Mouse (Mus musculus): Measurements from ENCODE around the gene Immp2l. TPM values are rescaled to one million over a fixed set of nuclear protein-coding genes. Genes with fewer than 3 reads are reported as not detected.
"Not testable (repeated sequence)": the region's sequence is repeated elsewhere in the genome, so short reads cannot be mapped to it uniquely, and the experiment has no call there.

The Immp2l gene
- polyA plus RNA-seq, 1 experiment from 2014 or later = 30.5 TPM

DNA sequence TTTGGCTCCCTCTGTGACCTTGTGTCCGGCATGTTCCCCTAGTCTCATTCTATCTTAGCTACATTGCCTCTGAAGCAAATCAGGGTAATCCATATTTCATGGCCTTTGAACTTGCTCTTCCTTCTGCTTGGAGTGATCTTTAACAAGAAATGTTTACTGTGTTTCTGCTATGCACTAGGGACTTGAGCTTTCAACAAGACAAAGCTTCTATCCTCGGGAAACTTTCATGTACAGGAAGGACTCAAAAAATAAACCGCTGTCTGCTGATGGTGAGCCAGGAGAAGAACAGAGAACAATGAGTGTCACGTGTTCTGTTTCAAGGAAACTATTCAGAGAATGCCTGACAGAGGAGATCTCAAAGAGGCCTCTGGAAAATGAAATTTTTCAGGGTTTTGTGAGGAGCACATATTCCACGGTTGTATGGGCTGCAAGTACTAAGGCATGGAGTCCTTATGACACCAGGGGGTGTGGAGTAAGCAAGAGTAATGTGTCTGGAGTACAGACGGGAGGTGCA lies 814.5 kb downstream of the Immp2l start:
- no peaks in the 10 kb centered on the region for H3K27me3 ChIP-seq (replicated peaks; ENCODE audit: control insufficient read depth, insufficient read depth, low read length)
- no peak for TF ChIP-seq CTCF (IDR thresholded peaks at IDR 0.05; ENCODE audit: low read depth)
- ATAC-seq = no peak
- no peak overlapping the region for H3K9ac ChIP-seq (ENCODE audit: low read depth, low read length)
- no peaks in the 10 kb centered on the region for H3K4me1 ChIP-seq (replicated peaks; ENCODE audit: control insufficient read depth, insufficient read depth, low read length)
- WGBS = 65% methylated on average over 6 of the region's 6 CpGs
- H3K9me3 ChIP-seq (ENCODE audit: control insufficient read depth) = no peaks in the 10 kb centered on the region
- H3K4me3 ChIP-seq (ENCODE audit: low read depth, low read length) = no peak overlapping the region
- H3K4me2 ChIP-seq (replicated peaks; ENCODE audit: low read depth) = no peak overlapping the region
- H3K36me3 ChIP-seq (ENCODE audit: control insufficient read depth, insufficient read depth) = no peaks in the 10 kb centered on the region
- no peak overlapping the region for H3K27ac ChIP-seq (ENCODE audit: low read depth, low read length)

DNA sequence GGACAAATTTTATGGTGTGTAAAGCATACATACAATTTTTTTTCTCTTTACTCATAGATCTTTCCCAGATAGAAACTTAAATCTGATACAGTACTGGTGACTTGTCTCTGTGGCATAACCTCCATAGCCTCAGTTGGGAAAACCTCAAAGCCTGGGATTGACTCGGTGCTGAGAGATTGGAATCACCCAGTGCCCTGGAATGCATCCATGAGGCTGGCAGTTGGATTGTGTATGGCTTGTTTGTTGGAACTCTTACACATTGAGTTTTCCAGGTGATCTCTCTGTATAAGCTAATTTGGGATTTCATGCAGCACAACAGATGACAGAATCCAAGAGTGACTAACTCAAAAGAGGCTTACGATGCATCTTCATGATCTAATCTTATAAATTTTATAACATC lies 815.4 kb downstream of the Immp2l start:
- 95% methylated on average over 2 of the region's 2 CpGs for WGBS
- H3K4me2 ChIP-seq (replicated peaks; ENCODE audit: low read depth) = no peak overlapping the region
- H3K9me3 ChIP-seq (ENCODE audit: control insufficient read depth) = no peaks in the 10 kb centered on the region
- no peak overlapping the region for H3K27ac ChIP-seq (ENCODE audit: low read depth, low read length)
- no peaks in the 10 kb centered on the region for H3K4me1 ChIP-seq (replicated peaks; ENCODE audit: control insufficient read depth, insufficient read depth, low read length)
- H3K36me3 ChIP-seq (ENCODE audit: control insufficient read depth, insufficient read depth) = no peaks in the 10 kb centered on the region
- H3K4me3 ChIP-seq (ENCODE audit: low read depth, low read length) = no peak overlapping the region
- no peak for ATAC-seq
- no peak for TF ChIP-seq CTCF (IDR thresholded peaks at IDR 0.05; ENCODE audit: low read depth)
- no peaks in the 10 kb centered on the region for H3K27me3 ChIP-seq (replicated peaks; ENCODE audit: control insufficient read depth, insufficient read depth, low read length)
- H3K9ac ChIP-seq (ENCODE audit: low read depth, low read length) = no peak overlapping the region

DNA sequence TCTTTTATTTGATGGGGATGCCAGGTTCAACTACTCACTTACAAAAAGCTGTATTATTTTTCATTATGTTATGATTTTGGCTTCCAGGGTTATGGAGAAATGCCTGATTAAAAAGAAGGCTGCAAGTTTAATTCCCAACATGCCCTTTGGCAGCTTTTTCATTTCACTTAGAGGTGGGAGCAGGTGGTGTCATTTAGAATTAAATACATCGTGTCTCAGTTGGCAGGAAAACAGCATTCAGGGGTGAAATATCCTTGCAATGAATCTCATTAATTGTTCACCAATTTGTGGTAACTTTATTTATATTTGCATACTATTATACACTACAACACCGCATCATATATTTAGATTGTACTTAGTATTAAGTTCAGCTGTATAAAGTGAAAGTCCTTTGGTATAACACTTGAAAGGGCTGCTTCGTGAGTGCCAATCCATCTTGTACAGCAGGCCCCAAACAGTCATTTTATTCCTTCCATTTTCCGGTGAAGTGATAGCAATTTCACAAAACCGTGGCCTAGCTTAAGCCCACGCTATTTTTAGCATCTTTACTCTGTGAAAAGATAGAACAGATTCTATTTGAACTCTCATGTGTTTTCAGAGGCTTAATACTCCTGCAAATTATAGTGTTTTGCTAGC lies 818.9 kb downstream of the Immp2l start:
- Histone ChIP-seq H3K4me1 (replicated peaks; ENCODE audit: control insufficient read depth, insufficient read depth, low read length) (no peaks in the 10 kb centered on the region), H3K4me3 (ENCODE audit: low read depth, low read length) (no peak overlapping the region), H3K27ac (ENCODE audit: low read depth, low read length) (no peak overlapping the region), H3K9me3 (ENCODE audit: control insufficient read depth) (no peaks in the 10 kb centered on the region), H3K4me2 (replicated peaks; ENCODE audit: low read depth) (no peak overlapping the region), H3K27me3 (replicated peaks; ENCODE audit: control insufficient read depth, insufficient read depth, low read length) (no peaks in the 10 kb centered on the region), H3K9ac (ENCODE audit: low read depth, low read length) (no peak overlapping the region), H3K36me3 (ENCODE audit: control insufficient read depth, insufficient read depth) (no peaks in the 10 kb centered on the region)
- WGBS = 66% methylated on average over 6 of the region's 6 CpGs
- ATAC-seq = no peak
- no peak for TF ChIP-seq CTCF (IDR thresholded peaks at IDR 0.05; ENCODE audit: low read depth)

DNA sequence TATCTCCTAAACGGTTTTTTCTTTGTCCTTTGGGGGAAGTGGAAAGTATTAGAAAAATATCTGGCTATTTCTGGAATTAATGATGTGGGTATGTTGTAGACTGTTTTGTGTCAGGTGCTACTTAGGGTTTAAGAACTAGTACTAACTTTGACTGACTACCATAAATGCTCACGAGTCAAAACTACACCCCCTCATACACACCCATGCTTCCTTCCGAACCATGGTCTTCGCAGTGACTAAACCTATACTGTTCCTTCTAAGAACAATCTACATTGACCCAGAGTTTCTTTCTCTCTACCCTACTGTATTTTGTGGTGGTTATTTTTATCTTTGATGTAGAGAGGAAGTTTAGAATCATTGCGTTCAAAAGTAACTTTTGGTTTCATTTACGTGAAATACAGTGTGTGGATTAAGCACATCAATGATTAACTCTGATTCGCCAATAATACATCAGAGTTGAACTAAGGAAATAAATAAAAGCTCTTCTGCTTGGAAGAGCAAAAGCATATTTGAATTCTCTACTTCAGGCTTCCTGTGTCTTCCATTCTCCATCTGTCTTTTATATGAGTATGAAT lies 828.1 kb downstream of the Immp2l start:
- H3K27me3 ChIP-seq (replicated peaks; ENCODE audit: control insufficient read depth, insufficient read depth, low read length) = no peaks in the 10 kb centered on the region
- no peaks in the 10 kb centered on the region for H3K36me3 ChIP-seq (ENCODE audit: control insufficient read depth, insufficient read depth)
- WGBS = 79% methylated on average over 7 of the region's 7 CpGs
- no peak overlapping the region for H3K27ac ChIP-seq (ENCODE audit: low read depth, low read length)
- H3K9ac ChIP-seq (ENCODE audit: low read depth, low read length) = no peak overlapping the region
- no peak for ATAC-seq
- no peak for TF ChIP-seq CTCF (IDR thresholded peaks at IDR 0.05; ENCODE audit: low read depth)
- H3K4me1 ChIP-seq (replicated peaks; ENCODE audit: control insufficient read depth, insufficient read depth, low read length) = no peaks in the 10 kb centered on the region
- H3K9me3 ChIP-seq (ENCODE audit: control insufficient read depth) = no peaks in the 10 kb centered on the region
- H3K4me3 ChIP-seq (ENCODE audit: low read depth, low read length) = no peak overlapping the region
- H3K4me2 ChIP-seq (replicated peaks; ENCODE audit: low read depth) = no peak overlapping the region

DNA sequence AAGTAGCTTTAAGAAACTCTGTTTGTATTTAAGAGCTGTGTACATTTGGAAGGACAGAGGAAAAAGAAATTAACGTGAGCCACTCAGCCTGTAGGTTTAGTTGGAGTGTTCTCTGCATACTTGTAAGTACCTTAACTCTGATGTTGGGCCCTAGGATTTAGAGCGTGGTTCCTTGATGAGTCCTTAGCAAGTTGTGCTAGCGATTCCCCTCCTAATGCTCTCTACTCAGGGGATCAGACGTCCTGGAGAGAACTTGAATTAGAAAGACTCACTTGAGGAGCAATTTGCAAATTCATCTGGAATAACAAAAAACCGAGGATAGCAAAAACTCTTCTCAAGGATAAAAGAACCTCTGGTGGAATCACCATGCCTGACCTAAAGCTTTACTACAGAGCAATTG lies 835.8 kb downstream of the Immp2l start:
- ATAC-seq; H3K27ac ChIP-seq (ENCODE audit: low read depth, low read length); H3K4me1 ChIP-seq (replicated peaks; ENCODE audit: control insufficient read depth, insufficient read depth, low read length); H3K27me3 ChIP-seq (replicated peaks; ENCODE audit: control insufficient read depth, insufficient read depth, low read length); H3K9ac ChIP-seq (ENCODE audit: low read depth, low read length); H3K4me3 ChIP-seq (ENCODE audit: low read depth, low read length); H3K4me2 ChIP-seq (replicated peaks; ENCODE audit: low read depth); H3K36me3 ChIP-seq (ENCODE audit: control insufficient read depth, insufficient read depth); H3K9me3 ChIP-seq (ENCODE audit: control insufficient read depth): not testable (repeated sequence)
- 55% methylated on average over 5 of the region's 5 CpGs for WGBS

DNA sequence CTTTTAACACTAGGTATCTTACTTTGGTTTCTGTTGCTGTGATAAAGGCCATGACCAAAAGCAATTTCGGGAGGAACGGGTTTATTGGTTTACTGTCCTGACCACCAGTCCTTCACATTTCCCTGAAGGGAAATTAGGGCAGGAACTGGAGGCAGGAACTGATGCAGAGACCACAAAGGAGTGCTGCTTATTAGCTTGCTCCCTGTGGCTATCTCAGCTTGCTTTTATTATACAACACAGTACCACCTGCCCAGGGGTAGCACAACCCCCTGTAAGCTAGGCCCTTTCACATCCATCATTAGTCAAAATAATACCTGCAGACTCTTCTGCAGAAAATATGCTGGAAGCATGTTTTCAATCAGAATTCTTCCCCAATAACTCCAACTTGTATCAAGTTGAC lies 844.4 kb downstream of the Immp2l start:
- no peaks in the 10 kb centered on the region for H3K27me3 ChIP-seq (replicated peaks; ENCODE audit: control insufficient read depth, insufficient read depth, low read length)
- WGBS = 89% methylated on average over 2 of the region's 2 CpGs
- H3K4me2 ChIP-seq (replicated peaks; ENCODE audit: low read depth) = no peak overlapping the region
- no peak for ATAC-seq
- H3K4me1 ChIP-seq (replicated peaks; ENCODE audit: control insufficient read depth, insufficient read depth, low read length) = no peaks in the 10 kb centered on the region
- H3K36me3 ChIP-seq (ENCODE audit: control insufficient read depth, insufficient read depth) = no peaks in the 10 kb centered on the region
- H3K4me3 ChIP-seq (ENCODE audit: low read depth, low read length) = no peak overlapping the region
- no peak overlapping the region for H3K27ac ChIP-seq (ENCODE audit: low read depth, low read length)
- H3K9ac ChIP-seq (ENCODE audit: low read depth, low read length) = no peak overlapping the region
- H3K9me3 ChIP-seq (ENCODE audit: control insufficient read depth) = 0 out of 2 replicates have a peak, but pooled peaks cover 5% of the 10 kb centered on the region
- TF ChIP-seq CTCF (IDR thresholded peaks at IDR 0.05; ENCODE audit: low read depth) = no peak

Data from intestine, postnatal 0 days (tissue).